8 mouse cellular contexts compared by ENCODE assay signal in the genomic region with DNA sequence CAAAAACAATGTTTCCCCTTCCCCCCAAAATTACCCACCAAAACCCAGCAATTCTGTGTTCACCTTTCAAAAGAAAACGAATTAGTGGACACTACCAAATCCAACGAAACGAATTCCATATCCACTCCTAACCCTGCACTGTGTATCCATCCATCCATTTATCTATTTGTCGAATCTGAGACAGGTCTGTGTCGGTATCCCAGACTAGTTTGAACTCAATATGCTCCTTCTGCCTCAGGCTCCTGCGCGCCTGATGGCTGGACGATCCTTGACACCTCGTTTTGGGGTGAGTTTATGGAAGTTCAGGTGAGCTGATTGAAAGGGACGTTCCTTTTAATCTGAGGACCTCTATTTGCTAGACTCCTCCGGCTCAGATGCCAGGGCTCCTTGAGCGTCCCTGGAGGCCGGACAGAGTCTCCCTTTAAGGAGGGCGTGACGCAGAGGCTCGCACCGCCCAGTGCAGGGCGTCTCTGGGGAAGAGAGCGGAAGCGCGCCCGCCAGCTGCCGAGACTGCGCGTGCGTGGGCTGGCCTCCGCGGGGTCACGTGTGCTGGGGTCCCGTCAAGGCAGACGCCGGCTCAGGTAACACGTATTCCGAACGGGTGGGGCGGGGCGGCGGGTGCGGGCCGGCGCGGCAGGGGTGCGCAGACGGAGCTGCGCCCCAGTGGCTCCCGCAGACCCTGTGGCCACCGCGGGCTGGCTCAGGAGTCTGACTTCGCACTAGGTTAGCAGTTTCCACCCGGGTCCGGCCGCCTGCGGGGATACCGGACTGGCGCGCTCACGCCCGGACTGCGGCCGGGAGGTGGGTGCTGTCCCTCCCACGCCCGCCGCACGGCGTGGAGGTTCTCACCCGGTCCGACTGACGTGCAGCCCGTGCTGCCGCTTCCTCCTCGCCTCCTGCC. TPM values are rescaled to one million over a fixed set of nuclear protein-coding genes. Genes with fewer than 3 reads are reported as not detected.
DNase-seq lines count a peak whose midpoint lies in the region; ATAC-seq and TF ChIP-seq lines count a peak whose summit lies in the region.

A gene (plus strand): TSS at position 474 of the 901 bp plus-strand sequence.

- H3K27me3 ChIP-seq in E14TG2a.4 (ENCODE audit: insufficient read depth, low read length): no peaks in the 10 kb centered on the region
- no peaks in the 10 kb centered on the region for H3K27me3 ChIP-seq in forebrain, embryonic 13.5 days
- H3K27me3 ChIP-seq in liver, postnatal 0 days (ENCODE audit: insufficient read depth, low read length): no peaks in the 10 kb centered on the region
- no peaks in the 10 kb centered on the region for H3K27me3 ChIP-seq in neural tube, embryonic 14.5 days (ENCODE audit: control insufficient read depth, insufficient read depth, low read length)

- no peaks in the 10 kb centered on the region for H3K36me3 ChIP-seq in E14TG2a.4 (ENCODE audit: insufficient read depth, low read length)
- H3K36me3 ChIP-seq in forebrain, embryonic 13.5 days (ENCODE audit: poor library complexity, severe bottlenecking): no peaks in the 10 kb centered on the region
- no peaks in the 10 kb centered on the region for H3K36me3 ChIP-seq in liver, postnatal 0 days (replicated peaks; ENCODE audit: insufficient read depth, low read length)
- H3K36me3 ChIP-seq in neural tube, embryonic 14.5 days (ENCODE audit: control insufficient read depth, insufficient read depth, low read length): no peaks in the 10 kb centered on the region

- no peak for TF ChIP-seq CTCF in E14TG2a.4 (conservative IDR thresholded peaks at IDR 0.05; ENCODE audit: low read length)
- TF ChIP-seq CTCF in liver, postnatal 0 days (IDR thresholded peaks at IDR 0.05; ENCODE audit: low read depth): peak; percentile 31; the same call in 1 of the 2 replicates

- H3K9ac ChIP-seq in forebrain, embryonic 13.5 days: peak within 1 kb of the TSS; percentile 95
- H3K9ac ChIP-seq in liver, postnatal 0 days (replicated peaks): peak within 1 kb of the TSS; percentile 78
- peak within 1 kb of the TSS; percentile 86 for H3K9ac ChIP-seq in neural tube, embryonic 14.5 days (replicated peaks; ENCODE audit: low read depth, low read length)

- H3K4me1 ChIP-seq in E14TG2a.4 (replicated peaks; ENCODE audit: low read depth, low read length): peaks cover 22% of the 10 kb centered on the region
- peaks cover 5% of the 10 kb centered on the region; the same call in 1 of the 2 replicates for H3K4me1 ChIP-seq in forebrain, embryonic 13.5 days
- H3K4me1 ChIP-seq in liver, postnatal 0 days (ENCODE audit: insufficient read depth): peaks cover 5% of the 10 kb centered on the region
- peaks cover 4% of the 10 kb centered on the region; the same call in 1 of the 2 replicates for H3K4me1 ChIP-seq in neural tube, embryonic 14.5 days (ENCODE audit: control insufficient read depth, insufficient read depth, low read length)

- 1% methylated on average over 71 of the region's 71 CpGs for WGBS in forebrain, embryonic 13.5 days
- WGBS in large intestine, adult 2 months: under 1% methylated on average over 71 of the region's 71 CpGs
- 1% methylated on average over 59 of the region's 71 CpGs for whole genome bisulfite sequencing in liver, postnatal 0 days (ENCODE audit: insufficient replicate concordance)
- WGBS in neural tube, embryonic 14.5 days: 1% methylated on average over 62 of the region's 71 CpGs

- peak within 1 kb of the TSS; percentile 98 for H3K4me3 ChIP-seq in E14TG2a.4 (replicated peaks; ENCODE audit: low read length)
- H3K4me3 ChIP-seq in forebrain, embryonic 13.5 days: peak within 1 kb of the TSS; percentile 91
- H3K4me3 ChIP-seq in liver, postnatal 0 days (ENCODE audit: low read depth, low read length): peak within 1 kb of the TSS; percentile 78
- H3K4me3 ChIP-seq in neural tube, embryonic 14.5 days (ENCODE audit: low read depth, low read length): peak within 1 kb of the TSS; percentile 92

- intact Hi-C loops in heart, postnatal 10 days (cut with DNase I): no loop called here

- peak within 1 kb of the TSS; percentile 40; the same call in 1 of the 2 replicates for H3K27ac ChIP-seq in forebrain, embryonic 13.5 days
- H3K27ac ChIP-seq in liver, postnatal 0 days (ENCODE audit: low read depth): peak within 1 kb of the TSS; percentile 87
- H3K27ac ChIP-seq in neural tube, embryonic 14.5 days (ENCODE audit: low read depth, low read length): peak within 1 kb of the TSS; percentile 74

- DNase-seq in c-Kit-positive CD71-positive TER-119-positive erythroid progenitor cells, embryonic 14.5 days (ENCODE audit: low spot score): peak; percentile 93
- DNase-seq in heart, postnatal 10 days: peak; percentile 93 to 94
- peak; percentile 87 for DNase-seq in large intestine, adult 2 months (ENCODE audit: low read depth, low spot score)
- DNase-seq in liver, postnatal 0 days: peak; percentile 95
- DNase-seq in testis, postnatal 10 days (ENCODE audit: low spot score): peak; percentile 93

- no peak for TF ChIP-seq EP300 in liver, postnatal 0 days (IDR thresholded peaks at IDR 0.05; ENCODE audit: low read depth)

- H3K9me3 ChIP-seq in E14TG2a.4 (ENCODE audit: low read length): no peaks in the 10 kb centered on the region
- no peaks in the 10 kb centered on the region for H3K9me3 ChIP-seq in forebrain, embryonic 13.5 days (replicated peaks)
- no peaks in the 10 kb centered on the region for H3K9me3 ChIP-seq in liver, postnatal 0 days (ENCODE audit: low read length)
- H3K9me3 ChIP-seq in neural tube, embryonic 14.5 days (ENCODE audit: control insufficient read depth, low read length): no peaks in the 10 kb centered on the region

- ATAC-seq in forebrain, embryonic 13.5 days: peak; percentile 98
- peak; percentile 97 for ATAC-seq in liver, postnatal 0 days
- ATAC-seq in neural tube, embryonic 14.5 days (ENCODE audit: low read depth): peak; percentile 96

- peak within 1 kb of the TSS; percentile 98 for H3K4me2 ChIP-seq in forebrain, embryonic 13.5 days
- peak within 1 kb of the TSS; percentile 98 for H3K4me2 ChIP-seq in liver, postnatal 0 days (ENCODE audit: low read depth, low read length)
- peak within 1 kb of the TSS; percentile 94 for H3K4me2 ChIP-seq in neural tube, embryonic 14.5 days (ENCODE audit: low read depth, low read length)

RNA-seq across cellular contexts. Expression of the gene that starts here (rescaled TPM):
- polyA plus RNA-seq in forebrain, embryonic 13.5 days (2015; fragmentation: Nextera tagmentation; extraction: Ambion mirVana): 25.6 and 29.9 TPM in 2 replicates
- 10 to 100 TPM; 23.0 to 23.2 TPM for total RNA-seq in heart, postnatal 10 days (2021)
- 7.1 and 7.7 TPM in 2 replicates for polyA plus RNA-seq in large intestine, adult 2 months (2012; rRNA removed)
- 2.1 and 3.1 TPM in 2 replicates for polyA plus RNA-seq in liver, postnatal 0 days (2015; fragmentation: Nextera tagmentation; extraction: Ambion mirVana)
- 37.9 and 44.8 TPM in 2 replicates for polyA plus RNA-seq in neural tube, embryonic 14.5 days (2014; fragmentation: Nextera tagmentation; extraction: Ambion mirVana)

Comparison
In these comparisons a context has a peak if more than half of its experiments do, and no peak if none do; other contexts are left out.
1. Peak in every context shown above with its lines: DNase-seq, ATAC-seq, H3K4me3 ChIP-seq and H3K27ac ChIP-seq.